Mouse (Mus musculus): ENCODE measurements around the gene Elovl3.
"Not testable (repeated sequence)": the region's sequence is repeated elsewhere in the genome, so short reads cannot be mapped to it uniquely, and the experiment has no call there.

Gene Elovl3

GRCm38 (mm10) chr19:46135297-46135696 is 3.6 kb downstream of the Elovl3 start:
- in situ Hi-C loops (cut with MboI, MseI), result loop anchor here (10.0 kb wide), 2 partner anchors 120 to 170 kb away; partner anchors contain the start of gene Nfkb2

GRCm38 (mm10) chr19:46135789-46136638 is 4.3 kb downstream of the Elovl3 start:
- in situ Hi-C loops (cut with MboI, MseI), result loop anchor here (10.0 kb wide), 2 partner anchors 119 to 169 kb away; partner anchors contain the start of gene Nfkb2

- in situ Hi-C loops (cut with MboI, MseI), result loop anchor here (10.0 kb wide), 2 partner anchors 118 to 168 kb away; partner anchors contain the start of gene Nfkb2
Observed at GRCm38 (mm10) chr19:46136639-46137580, 5.2 kb downstream of the Elovl3 start.

GRCm38 (mm10) chr19:46140324-46140723 is 8.6 kb downstream of the Elovl3 start:
- in situ Hi-C loops (cut with MboI, MseI), result loop anchor here (5.0 kb wide), 1 partner anchor 43 kb away; no protein-coding TSS in a partner anchor

GRCm38 (mm10) chr19:46141091-46141490 is 9.4 kb downstream of the Elovl3 start:
- in situ Hi-C loops (cut with MboI, MseI), result loop anchor here (5.0 kb wide), 1 partner anchor 44 kb away; no protein-coding TSS in a partner anchor

GRCm38 (mm10) chr19:46147511-46148371 is 16.0 kb downstream of the Elovl3 start, which contains the start of gene Pitx3:
TSS of gene Pitx3 (minus strand) at chr19:46148326.
- in situ Hi-C loops (cut with MboI, MseI), result no loop called here

- in situ Hi-C loops (cut with MboI, MseI), result no loop called here
Observed at GRCm38 (mm10) chr19:46148372-46148760, 16.7 kb downstream of the Elovl3 start.

GRCm38 (mm10) chr19:46149091-46149490 is 17.4 kb downstream of the Elovl3 start:
- in situ Hi-C loops (cut with MboI, MseI), result no loop called here

GRCm38 (mm10) chr19:46152127-46152803 is 20.6 kb downstream of the Elovl3 start, which contains the start of gene Gbf1:
TSS of gene Gbf1 (plus strand) at chr19:46152509.
- in situ Hi-C loops (cut with MboI, MseI), result no loop called here

- in situ Hi-C loops (cut with MboI, MseI), result no loop called here
Observed at GRCm38 (mm10) chr19:46165950-46166349, 34.3 kb downstream of the Elovl3 start.

GRCm38 (mm10) chr19:46167169-46167568 is 35.5 kb downstream of the Elovl3 start:
- in situ Hi-C loops (cut with MboI, MseI), result not testable (repeated sequence)

GRCm38 (mm10) chr19:46169396-46169795 is 37.7 kb downstream of the Elovl3 start:
- in situ Hi-C loops (cut with MboI, MseI), result no loop called here

- in situ Hi-C loops (cut with MboI, MseI), result no loop called here
Observed at GRCm38 (mm10) chr19:46169913-46170312, 38.2 kb downstream of the Elovl3 start.

GRCm38 (mm10) chr19:46172541-46172940 is 40.8 kb downstream of the Elovl3 start:
- in situ Hi-C loops (cut with MboI, MseI), result no loop called here

GRCm38 (mm10) chr19:46175173-46175572 is 43.5 kb downstream of the Elovl3 start:
- in situ Hi-C loops (cut with MboI, MseI), result no loop called here

- in situ Hi-C loops (cut with MboI, MseI), result no loop called here
Observed at GRCm38 (mm10) chr19:46177046-46177445, 45.3 kb downstream of the Elovl3 start.

- in situ Hi-C loops (cut with MboI, MseI), result no loop called here
Observed at GRCm38 (mm10) chr19:46180274-46180673, 48.6 kb downstream of the Elovl3 start.

- in situ Hi-C loops (cut with MboI, MseI), result no loop called here
Observed at GRCm38 (mm10) chr19:46182241-46182640, 50.5 kb downstream of the Elovl3 start.

Measured in T-helper 2 cell (primary cell).